Mouse (Mus musculus) forebrain, embryonic 11.5 days (tissue): ENCODE measurements around the gene Chst11. TPM values are rescaled to one million over a fixed set of nuclear protein-coding genes. Genes with fewer than 3 reads are reported as not detected.

Source experiments
- ATAC-seq: fragments of 200-750 bp; cut with Nextera tagmentation; replicated peaks from 2 replicates; pipeline ENCODE4 v1.8.0; 2017; ENCODE audit warnings: moderate TSS enrichment; ENCODE audit not compliant: low FRiP score
- DNase-seq: peaks from one replicate; pipeline ENCODE4 v3.0.0-alpha.2; 2017; ENCODE audit warnings: low spot score
- H3K27ac ChIP-seq: fragments of 300-500 bp; sonication (generic); 2 replicates; pipeline ENCODE4 v1.5.1; 2014; ENCODE audit warnings: low read depth, low read length
- H3K27me3 ChIP-seq: fragments of 300-500 bp; sonication (generic); 2 replicates; pipeline ENCODE4 v1.6.1; 2014; ENCODE audit warnings: mild to moderate bottlenecking, low read length, mixed read lengths; ENCODE audit not compliant: control insufficient read depth, insufficient read depth
- H3K36me3 ChIP-seq: fragments of 300-500 bp; sonication (generic); 2 replicates; pipeline ENCODE4 v1.6.1; 2014; ENCODE audit warnings: mild to moderate bottlenecking, low read length, moderate library complexity, mixed read lengths; ENCODE audit not compliant: control insufficient read depth, insufficient read depth
- H3K4me1 ChIP-seq: fragments of 300-500 bp; sonication (generic); replicated peaks from 2 replicates; pipeline ENCODE4 v1.6.1; 2014; ENCODE audit warnings: low read length, mixed read lengths; ENCODE audit not compliant: control insufficient read depth, insufficient read depth
- H3K4me2 ChIP-seq: fragments of 300-500 bp; sonication (generic); 2 replicates; pipeline ENCODE4 v1.6.1; 2014; ENCODE audit warnings: low read depth, mild to moderate bottlenecking, low read length, moderate library complexity, mixed read lengths; ENCODE audit not compliant: severe bottlenecking
- H3K4me3 ChIP-seq: fragments of 300-500 bp; sonication (generic); 2 replicates; pipeline ENCODE4 v1.5.1; 2014; ENCODE audit warnings: low read depth, low read length
- H3K9ac ChIP-seq: fragments of 300-500 bp; sonication (generic); 2 replicates; pipeline ENCODE4 v1.6.1; 2014; ENCODE audit warnings: low read length
- H3K9me3 ChIP-seq: fragments of 300-500 bp; sonication (generic); 2 replicates; pipeline ENCODE4 v1.6.1; 2016; ENCODE audit warnings: low read length, mixed read lengths; ENCODE audit not compliant: control insufficient read depth
- WGBS: fragments of 180-500 bp; shearing (Covaris S2); extraction: QIAGEN DNeasy Blood & Tissue Kit; methylation state at CpG from one replicate; pipeline ENCODE4 v1.1.7; 2014; 5-methylcytosine and 5-hydroxymethylcytosine counted together
- polyA plus RNA-seq: library from polyadenylated mRNA; unstranded; fragments of >200 nt; fragmentation: Nextera tagmentation; extraction: Ambion mirVana; gene quantifications from 2 replicates; pipeline ENCODE4 v1.2.1, GENCODE M21; 2014

The Chst11 gene
- polyA plus RNA-seq, 1 experiment from 2014 or later = 1.9 TPM

DNA sequence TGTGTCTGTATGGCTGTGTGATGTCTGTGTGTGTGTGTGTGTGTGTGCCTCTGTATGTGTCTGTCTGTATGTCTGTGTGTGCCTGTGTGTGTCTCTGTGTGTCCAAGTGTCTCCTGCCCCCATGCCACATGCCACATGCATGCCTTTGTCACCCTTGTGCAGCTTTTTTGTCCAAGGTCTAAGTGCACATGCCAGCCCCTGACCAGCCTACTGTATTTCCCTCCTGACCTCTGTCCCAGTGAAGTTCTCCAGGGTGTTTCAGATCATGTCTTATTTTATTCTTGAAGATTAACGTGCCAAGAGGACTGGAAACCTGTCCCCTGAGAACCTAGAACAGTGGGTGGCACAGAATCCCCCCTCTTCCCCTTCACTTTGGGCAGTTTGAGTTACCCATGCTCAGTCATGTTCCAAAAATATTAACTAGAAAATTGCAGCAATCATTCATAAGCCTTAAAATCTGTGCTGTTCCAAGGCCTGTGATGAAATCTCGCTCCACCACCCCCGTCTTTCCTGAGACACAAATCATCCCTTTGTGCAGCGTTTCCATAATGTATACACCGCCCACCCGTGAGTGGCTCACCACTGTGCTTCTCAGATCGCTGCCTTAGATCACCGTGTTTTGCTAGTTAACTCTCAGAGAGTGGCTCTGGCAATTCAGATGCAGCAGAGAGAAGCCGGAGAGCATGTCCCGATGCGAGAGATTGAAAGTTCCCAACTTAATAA is 180.4 kb downstream of the Chst11 start:
- H3K27ac ChIP-seq = no peak overlapping the region
- no peaks in the 10 kb centered on the region for H3K36me3 ChIP-seq
- H3K4me1 ChIP-seq = peaks cover 1% of the 10 kb centered on the region; the same call in 1 of the 2 replicates
- H3K9ac ChIP-seq = no peak overlapping the region
- H3K4me3 ChIP-seq = no peak overlapping the region
- H3K9me3 ChIP-seq = no peaks in the 10 kb centered on the region
- H3K4me2 ChIP-seq = no peak overlapping the region
- WGBS = 79% methylated on average over 11 of the region's 11 CpGs
- DNase-seq (no peak), ATAC-seq (no peak)
- H3K27me3 ChIP-seq = no peaks in the 10 kb centered on the region

- H3K9ac ChIP-seq = no peak overlapping the region
- no peak for ATAC-seq
- peaks cover 1% of the 10 kb centered on the region; the same call in 1 of the 2 replicates for H3K4me1 ChIP-seq
- H3K4me3 ChIP-seq = no peak overlapping the region
- no peak overlapping the region for H3K4me2 ChIP-seq
- no peak overlapping the region for H3K27ac ChIP-seq
- DNase-seq = no peak
- H3K36me3 ChIP-seq = no peaks in the 10 kb centered on the region
- 80% methylated on average over 9 of the region's 9 CpGs for WGBS
- H3K9me3 ChIP-seq = no peaks in the 10 kb centered on the region
- H3K27me3 ChIP-seq = no peaks in the 10 kb centered on the region
Measured at GRCm38 (mm10) chr10:83166272-83166671, 181.0 kb downstream of the Chst11 start.

GRCm38 (mm10) chr10:83167492-83167891 is 182.2 kb downstream of the Chst11 start:
- ATAC-seq (no peak), DNase-seq (no peak)
- H3K36me3 ChIP-seq = no peaks in the 10 kb centered on the region
- WGBS = 93% methylated on average over 6 of the region's 6 CpGs
- no peak overlapping the region for H3K4me3 ChIP-seq
- no peaks in the 10 kb centered on the region for H3K27me3 ChIP-seq
- no peaks in the 10 kb centered on the region for H3K9me3 ChIP-seq
- H3K4me2 ChIP-seq = no peak overlapping the region
- H3K27ac ChIP-seq = no peak overlapping the region
- no peaks in the 10 kb centered on the region; the same call in 1 of the 2 replicates for H3K4me1 ChIP-seq
- no peak overlapping the region for H3K9ac ChIP-seq

GRCm38 (mm10) chr10:83168303-83169056 is 183.2 kb downstream of the Chst11 start:
- Histone ChIP-seq H3K27me3 (no peaks in the 10 kb centered on the region), H3K4me3 (no peak overlapping the region), H3K9ac (no peak overlapping the region), H3K27ac (no peak overlapping the region), H3K36me3 (no peaks in the 10 kb centered on the region), H3K9me3 (no peaks in the 10 kb centered on the region), H3K4me1 (no peaks in the 10 kb centered on the region; the same call in 1 of the 2 replicates), H3K4me2 (no peak overlapping the region)
- WGBS = 85% methylated on average over 11 of the region's 11 CpGs
- no peak for ATAC-seq
- DNase-seq = no peak

GRCm38 (mm10) chr10:83169554-83169953 is 184.3 kb downstream of the Chst11 start:
- no peaks in the 10 kb centered on the region for H3K27me3 ChIP-seq
- 86% methylated on average over 6 of the region's 6 CpGs for WGBS
- no peak overlapping the region for H3K4me3 ChIP-seq
- no peak overlapping the region for H3K9ac ChIP-seq
- ATAC-seq (no peak), DNase-seq (no peak)
- no peaks in the 10 kb centered on the region for H3K9me3 ChIP-seq
- H3K27ac ChIP-seq = no peak overlapping the region
- no peaks in the 10 kb centered on the region; the same call in 1 of the 2 replicates for H3K4me1 ChIP-seq
- H3K36me3 ChIP-seq = no peaks in the 10 kb centered on the region
- H3K4me2 ChIP-seq = no peak overlapping the region

GRCm38 (mm10) chr10:83178151-83178550 is 192.9 kb downstream of the Chst11 start:
- Histone ChIP-seq H3K4me3 (no peak overlapping the region), H3K36me3 (no peaks in the 10 kb centered on the region), H3K27ac (no peak overlapping the region), H3K9ac (no peak overlapping the region), H3K4me2 (no peak overlapping the region), H3K9me3 (no peaks in the 10 kb centered on the region), H3K27me3 (no peaks in the 10 kb centered on the region), H3K4me1 (no peaks in the 10 kb centered on the region)
- WGBS = 88% methylated on average over 5 of the region's 5 CpGs
- ATAC-seq (no peak), DNase-seq (no peak)

DNA sequence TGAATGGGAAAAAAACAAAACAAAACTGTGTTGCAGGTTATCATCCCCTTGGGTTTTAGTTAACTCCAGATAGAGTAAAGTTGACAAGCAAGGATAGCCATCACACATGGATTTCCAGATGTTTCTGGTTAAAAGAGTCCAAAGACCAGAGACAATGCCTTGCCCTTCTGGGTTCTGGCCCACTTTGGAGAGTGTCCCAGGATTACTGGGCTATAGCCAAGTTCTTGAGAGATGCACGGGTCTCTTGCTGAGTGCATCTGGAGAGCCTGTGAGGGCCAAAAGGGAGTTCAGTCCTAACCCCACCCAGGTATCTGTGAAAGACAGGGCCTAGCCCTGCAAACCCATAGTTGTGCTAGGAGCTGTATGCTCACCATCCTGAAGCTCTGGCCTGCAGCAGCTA is 193.4 kb downstream of the Chst11 start:
- WGBS = 90% methylated on average over 1 of the region's 1 CpGs
- no peak for DNase-seq
- Histone ChIP-seq H3K9ac (no peak overlapping the region), H3K4me2 (no peak overlapping the region), H3K36me3 (no peaks in the 10 kb centered on the region), H3K27me3 (no peaks in the 10 kb centered on the region), H3K4me1 (no peaks in the 10 kb centered on the region), H3K9me3 (no peaks in the 10 kb centered on the region), H3K4me3 (no peak overlapping the region), H3K27ac (no peak overlapping the region)
- ATAC-seq = no peak

- WGBS = 73% methylated on average over 15 of the region's 15 CpGs
- no peak overlapping the region for H3K4me3 ChIP-seq
- H3K4me1 ChIP-seq = no peaks in the 10 kb centered on the region
- H3K9ac ChIP-seq = no peak overlapping the region
- no peaks in the 10 kb centered on the region for H3K9me3 ChIP-seq
- H3K27ac ChIP-seq = no peak overlapping the region
- H3K36me3 ChIP-seq = no peaks in the 10 kb centered on the region
- no peaks in the 10 kb centered on the region for H3K27me3 ChIP-seq
- 0 out of 2 replicates have a peak, but pooled peaks have one; percentile 2 for ATAC-seq
- no peak overlapping the region for H3K4me2 ChIP-seq
- no peak for DNase-seq
Measured at GRCm38 (mm10) chr10:83181831-83182572, 196.7 kb downstream of the Chst11 start.
